Mouse (Mus musculus): ENCODE measurements around the gene Ctsa. TPM values are rescaled to one million over a fixed set of nuclear protein-coding genes. Genes with fewer than 3 reads are reported as not detected.
"Not testable (repeated sequence)": the region's sequence is repeated elsewhere in the genome, so short reads cannot be mapped to it uniquely, and the experiment has no call there.

Gene Ctsa
- polyA plus RNA-seq, 1 experiment from 2014 or later: 85.7 TPM

- no peak for DNase-seq (ENCODE audit: low spot score)
- Histone ChIP-seq H3K27me3 (ENCODE audit: control insufficient read depth, insufficient read depth, low read length) (peaks cover 11% of the 10 kb centered on the region), H3K9me3 (ENCODE audit: control insufficient read depth, low read length) (no peaks in the 10 kb centered on the region), H3K4me3 (ENCODE audit: low read depth, low read length) (no peak overlapping the region), H3K27ac (ENCODE audit: low read depth, low read length) (no peak overlapping the region), H3K9ac (ENCODE audit: low read depth, low read length) (no peak overlapping the region), H3K4me2 (replicated peaks; ENCODE audit: low read depth, low read length) (no peak overlapping the region), H3K36me3 (ENCODE audit: control insufficient read depth, insufficient read depth, low read length) (no peaks in the 10 kb centered on the region), H3K4me1 (replicated peaks; ENCODE audit: control insufficient read depth, insufficient read depth, low read length) (peaks cover 3% of the 10 kb centered on the region; the same call in 1 of the 2 replicates)
- 78% methylated on average over 4 of the region's 4 CpGs for WGBS
- ATAC-seq (ENCODE audit: low FRiP score): no peak
These were observed 28.4 kb downstream of the Ctsa start for GRCm38 (mm10) chr2:164861094-164861493.

GRCm38 (mm10) chr2:164862179-164862861, 29.6 kb downstream of the Ctsa start:
- ATAC-seq (ENCODE audit: low FRiP score) (no peak), DNase-seq (ENCODE audit: low spot score) (no peak)
- Histone ChIP-seq H3K27ac (ENCODE audit: low read depth, low read length) (no peak overlapping the region), H3K4me1 (replicated peaks; ENCODE audit: control insufficient read depth, insufficient read depth, low read length) (no peaks in the 10 kb centered on the region), H3K36me3 (ENCODE audit: control insufficient read depth, insufficient read depth, low read length) (no peaks in the 10 kb centered on the region), H3K9me3 (ENCODE audit: control insufficient read depth, low read length) (no peaks in the 10 kb centered on the region; the same call in 1 of the 2 replicates), H3K27me3 (ENCODE audit: control insufficient read depth, insufficient read depth, low read length) (peaks cover 3% of the 10 kb centered on the region; the same call in 1 of the 2 replicates), H3K4me2 (replicated peaks; ENCODE audit: low read depth, low read length) (no peak overlapping the region), H3K9ac (ENCODE audit: low read depth, low read length) (no peak overlapping the region), H3K4me3 (ENCODE audit: low read depth, low read length) (no peak overlapping the region)
- WGBS: 49% methylated on average over 9 of the region's 9 CpGs

GRCm38 (mm10) chr2:164863411-164863810, 30.7 kb downstream of the Ctsa start:
- H3K9ac ChIP-seq (ENCODE audit: low read depth, low read length); H3K4me3 ChIP-seq (ENCODE audit: low read depth, low read length); H3K36me3 ChIP-seq (ENCODE audit: control insufficient read depth, insufficient read depth, low read length); ATAC-seq (ENCODE audit: low FRiP score); H3K27me3 ChIP-seq (ENCODE audit: control insufficient read depth, insufficient read depth, low read length); H3K4me1 ChIP-seq (replicated peaks; ENCODE audit: control insufficient read depth, insufficient read depth, low read length); H3K9me3 ChIP-seq (ENCODE audit: control insufficient read depth, low read length); DNase-seq (ENCODE audit: low spot score); H3K27ac ChIP-seq (ENCODE audit: low read depth, low read length); H3K4me2 ChIP-seq (replicated peaks; ENCODE audit: low read depth, low read length): not testable (repeated sequence)
- 93% methylated on average over 7 of the region's 9 CpGs for WGBS

- DNase-seq (ENCODE audit: low spot score): no peak
- no peaks in the 10 kb centered on the region for H3K27me3 ChIP-seq (ENCODE audit: control insufficient read depth, insufficient read depth, low read length)
- ATAC-seq (ENCODE audit: low FRiP score): no peak
- H3K4me3 ChIP-seq (ENCODE audit: low read depth, low read length): no peak overlapping the region
- H3K27ac ChIP-seq (ENCODE audit: low read depth, low read length): no peak overlapping the region
- H3K4me1 ChIP-seq (replicated peaks; ENCODE audit: control insufficient read depth, insufficient read depth, low read length): no peaks in the 10 kb centered on the region
- no peak overlapping the region for H3K9ac ChIP-seq (ENCODE audit: low read depth, low read length)
- 82% methylated on average over 4 of the region's 4 CpGs for WGBS
- no peak overlapping the region for H3K4me2 ChIP-seq (replicated peaks; ENCODE audit: low read depth, low read length)
- H3K9me3 ChIP-seq (ENCODE audit: control insufficient read depth, low read length): peaks cover 5% of the 10 kb centered on the region; the same call in 1 of the 2 replicates
- H3K36me3 ChIP-seq (ENCODE audit: control insufficient read depth, insufficient read depth, low read length): no peaks in the 10 kb centered on the region
These were observed 31.9 kb downstream of the Ctsa start for GRCm38 (mm10) chr2:164864593-164864992.

DNA sequence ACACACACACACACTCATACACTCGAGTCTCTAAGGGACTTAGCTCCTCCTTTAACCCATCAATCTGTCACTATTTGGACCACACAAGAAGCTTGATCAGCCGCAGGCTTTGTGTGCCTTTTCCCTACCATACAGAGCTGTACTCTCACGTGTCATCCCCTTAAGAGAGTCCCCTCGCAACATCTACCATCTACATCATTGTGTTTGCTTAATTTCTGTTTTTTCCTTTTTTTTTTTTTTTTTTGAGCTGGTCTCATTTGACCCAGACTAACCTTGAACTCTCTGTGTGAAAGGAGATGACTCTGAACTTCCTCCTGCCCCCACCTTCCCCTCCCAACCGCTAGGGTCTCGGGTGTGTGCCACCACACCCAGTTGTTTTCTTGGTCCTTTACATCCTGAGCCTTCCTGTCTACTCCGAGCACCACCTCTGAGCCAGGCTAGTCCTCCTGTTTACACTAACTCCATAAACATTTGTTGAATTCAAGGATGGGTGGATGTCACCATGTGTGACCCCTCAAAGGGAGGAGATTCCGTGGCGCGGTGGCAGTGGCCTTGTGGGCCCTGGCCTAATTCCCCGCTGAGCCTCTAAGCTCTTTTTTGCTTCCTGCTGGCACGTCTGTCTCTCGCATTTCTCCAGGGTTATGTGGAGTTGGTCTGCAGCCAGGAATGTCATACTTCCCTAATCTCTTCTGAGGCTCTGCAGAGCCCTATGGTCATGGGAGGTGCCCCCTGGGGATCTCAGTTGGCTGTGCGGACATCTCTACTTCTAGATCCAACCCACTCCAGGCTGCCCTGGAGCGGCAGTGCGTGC, 34.3 kb downstream of the Ctsa start:
- Histone ChIP-seq H3K9me3 (ENCODE audit: control insufficient read depth, low read length) (peaks cover 5% of the 10 kb centered on the region; the same call in 1 of the 2 replicates), H3K27ac (ENCODE audit: low read depth, low read length) (no peak overlapping the region), H3K4me3 (ENCODE audit: low read depth, low read length) (no peak overlapping the region), H3K4me2 (replicated peaks; ENCODE audit: low read depth, low read length) (no peak overlapping the region), H3K27me3 (ENCODE audit: control insufficient read depth, insufficient read depth, low read length) (no peaks in the 10 kb centered on the region), H3K36me3 (ENCODE audit: control insufficient read depth, insufficient read depth, low read length) (no peaks in the 10 kb centered on the region), H3K9ac (ENCODE audit: low read depth, low read length) (no peak overlapping the region), H3K4me1 (replicated peaks; ENCODE audit: control insufficient read depth, insufficient read depth, low read length) (no peaks in the 10 kb centered on the region)
- WGBS: 63% methylated on average over 16 of the region's 16 CpGs
- DNase-seq (ENCODE audit: low spot score): no peak
- no peak for ATAC-seq (ENCODE audit: low FRiP score)

GRCm38 (mm10) chr2:164867566-164867965, 34.9 kb downstream of the Ctsa start:
- Histone ChIP-seq H3K36me3 (ENCODE audit: control insufficient read depth, insufficient read depth, low read length) (no peaks in the 10 kb centered on the region), H3K27me3 (ENCODE audit: control insufficient read depth, insufficient read depth, low read length) (no peaks in the 10 kb centered on the region), H3K27ac (ENCODE audit: low read depth, low read length) (no peak overlapping the region), H3K4me3 (ENCODE audit: low read depth, low read length) (no peak overlapping the region), H3K4me1 (replicated peaks; ENCODE audit: control insufficient read depth, insufficient read depth, low read length) (no peaks in the 10 kb centered on the region), H3K9me3 (ENCODE audit: control insufficient read depth, low read length) (peaks cover 5% of the 10 kb centered on the region; the same call in 1 of the 2 replicates), H3K9ac (ENCODE audit: low read depth, low read length) (no peak overlapping the region), H3K4me2 (replicated peaks; ENCODE audit: low read depth, low read length) (no peak overlapping the region)
- ATAC-seq (ENCODE audit: low FRiP score): no peak
- no peak for DNase-seq (ENCODE audit: low spot score)
- 93% methylated on average over 7 of the region's 7 CpGs for WGBS

- H3K9me3 ChIP-seq (ENCODE audit: control insufficient read depth, low read length): peaks cover 5% of the 10 kb centered on the region; the same call in 1 of the 2 replicates
- no peak overlapping the region for H3K4me3 ChIP-seq (ENCODE audit: low read depth, low read length)
- DNase-seq (ENCODE audit: low spot score) (no peak), ATAC-seq (ENCODE audit: low FRiP score) (no peak)
- H3K36me3 ChIP-seq (ENCODE audit: control insufficient read depth, insufficient read depth, low read length): no peaks in the 10 kb centered on the region
- H3K27ac ChIP-seq (ENCODE audit: low read depth, low read length): no peak overlapping the region
- no peak overlapping the region for H3K4me2 ChIP-seq (replicated peaks; ENCODE audit: low read depth, low read length)
- H3K9ac ChIP-seq (ENCODE audit: low read depth, low read length): no peak overlapping the region
- no peaks in the 10 kb centered on the region for H3K4me1 ChIP-seq (replicated peaks; ENCODE audit: control insufficient read depth, insufficient read depth, low read length)
- no peaks in the 10 kb centered on the region for H3K27me3 ChIP-seq (ENCODE audit: control insufficient read depth, insufficient read depth, low read length)
- 81% methylated on average over 7 of the region's 7 CpGs for WGBS
These were observed 35.8 kb downstream of the Ctsa start for GRCm38 (mm10) chr2:164868491-164868890.

DNA sequence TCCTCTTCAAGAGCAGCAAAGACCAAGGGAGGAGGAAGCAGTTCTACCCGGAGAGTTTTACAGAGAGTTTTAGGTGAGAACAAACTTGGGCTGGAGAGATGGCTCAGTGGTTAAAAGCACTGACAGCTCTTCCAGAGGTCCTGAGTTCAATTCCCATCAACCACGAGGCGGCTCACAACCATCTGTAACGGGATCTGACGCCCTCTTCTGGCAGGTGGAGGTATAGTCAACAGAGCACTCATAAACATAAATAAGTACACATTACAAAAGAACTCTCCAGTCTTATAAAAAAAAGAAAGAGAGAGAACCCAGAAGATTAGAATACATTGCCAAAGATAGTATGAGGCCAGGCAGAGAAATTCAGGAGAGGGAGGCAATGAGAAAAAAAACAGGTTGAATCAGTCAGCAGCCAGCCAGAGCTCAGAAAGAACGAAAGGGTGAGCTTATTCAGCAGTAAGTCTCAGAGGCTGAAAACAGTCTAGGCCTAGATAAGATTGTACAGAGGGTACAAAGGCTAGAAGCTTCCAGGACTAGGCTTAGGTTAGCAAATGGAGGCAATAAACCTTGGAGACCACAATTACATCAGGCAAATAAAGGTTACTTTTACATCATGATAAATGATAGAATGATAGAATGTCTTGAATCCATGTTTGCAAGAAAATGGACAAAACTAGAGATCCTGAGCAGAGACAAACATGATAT, 39.1 kb downstream of the Ctsa start:
- Histone ChIP-seq H3K4me2 (replicated peaks; ENCODE audit: low read depth, low read length) (no peak overlapping the region), H3K4me1 (replicated peaks; ENCODE audit: control insufficient read depth, insufficient read depth, low read length) (no peaks in the 10 kb centered on the region), H3K27me3 (ENCODE audit: control insufficient read depth, insufficient read depth, low read length) (no peaks in the 10 kb centered on the region), H3K9ac (ENCODE audit: low read depth, low read length) (no peak overlapping the region), H3K36me3 (ENCODE audit: control insufficient read depth, insufficient read depth, low read length) (no peaks in the 10 kb centered on the region), H3K4me3 (ENCODE audit: low read depth, low read length) (no peak overlapping the region), H3K27ac (ENCODE audit: low read depth, low read length) (no peak overlapping the region), H3K9me3 (ENCODE audit: control insufficient read depth, low read length) (peaks cover 5% of the 10 kb centered on the region; the same call in 1 of the 2 replicates)
- ATAC-seq (ENCODE audit: low FRiP score): no peak
- WGBS: 56% methylated on average over 6 of the region's 6 CpGs
- no peak for DNase-seq (ENCODE audit: low spot score)
